Mouse (Mus musculus) brain, embryonic 14.5 days (tissue): ENCODE measurements at regions not wholly inside any gene's neighbourhood (a gene's known extent, or its start where the extent isn't known, plus 50 kb on each side); places are given as distances from the start of the nearest gene placed in this dataset.
A peak's percentile ranks its signal among the peaks of the same experiment; 100 is the strongest.

Source experiments
- DNase-seq: peaks from one replicate; pipeline ENCODE4 v3.0.0-alpha.2; 2011; ENCODE audit warnings: low read depth
- CTCF ChIP-seq: fragments of 200-500 bp; IDR thresholded peaks from 2 replicates; pipeline ENCODE4 v1.5.1; 2012; ENCODE audit warnings: inconsistent platforms, mild to moderate bottlenecking, moderate library complexity, borderline replicate concordance; ENCODE audit not compliant: insufficient read depth, insufficient read length; ENCODE audit errors: extremely low read depth
- POLR2A ChIP-seq: fragments of 200-500 bp; IDR thresholded peaks from 2 replicates; pipeline ENCODE4 v1.6.1; 2012; ENCODE audit warnings: mild to moderate bottlenecking, inconsistent platforms, borderline replicate concordance; ENCODE audit not compliant: poor library complexity, insufficient read depth, insufficient read length, severe bottlenecking; ENCODE audit errors: extremely low read depth

DNA sequence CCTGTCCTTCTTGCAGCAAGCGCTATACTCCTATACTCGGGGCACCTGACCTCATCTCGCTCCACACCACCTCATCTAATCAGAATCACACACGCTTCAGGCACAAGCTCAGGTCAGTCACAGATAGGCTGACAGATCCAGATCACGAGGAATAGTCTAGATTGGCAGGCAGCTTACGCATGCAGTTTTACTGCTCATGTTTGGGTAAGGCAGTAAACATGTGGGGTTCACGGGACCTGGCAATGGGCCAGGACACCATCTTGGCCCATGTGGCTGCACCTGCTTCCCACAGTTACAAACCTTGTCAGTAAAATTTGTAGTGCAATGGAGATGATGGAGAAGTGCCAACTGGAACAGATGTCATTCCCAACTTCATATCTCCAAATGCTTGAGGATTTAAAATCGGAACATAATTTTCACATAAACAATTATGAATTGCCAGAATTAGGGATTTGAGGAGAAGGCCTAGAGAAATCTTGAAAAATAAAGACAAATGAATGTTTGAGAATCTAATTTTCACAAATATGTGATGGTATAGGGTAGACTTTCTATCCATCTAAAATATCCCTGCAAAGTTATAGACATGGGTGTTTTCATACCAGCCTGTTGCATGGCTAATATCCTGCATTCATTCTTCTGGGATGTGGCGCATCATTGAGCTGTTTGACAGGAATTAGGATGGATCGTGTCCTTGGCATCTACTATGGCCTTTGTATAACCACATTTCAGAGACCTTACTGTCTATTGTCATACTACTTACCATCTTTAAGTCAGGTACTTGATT lies 111.5 kb upstream of the 2610001J05Rik start:
- TF ChIP-seq POLR2A (no peak), CTCF (no peak)
- DNase-seq: peak; percentile 92

DNA sequence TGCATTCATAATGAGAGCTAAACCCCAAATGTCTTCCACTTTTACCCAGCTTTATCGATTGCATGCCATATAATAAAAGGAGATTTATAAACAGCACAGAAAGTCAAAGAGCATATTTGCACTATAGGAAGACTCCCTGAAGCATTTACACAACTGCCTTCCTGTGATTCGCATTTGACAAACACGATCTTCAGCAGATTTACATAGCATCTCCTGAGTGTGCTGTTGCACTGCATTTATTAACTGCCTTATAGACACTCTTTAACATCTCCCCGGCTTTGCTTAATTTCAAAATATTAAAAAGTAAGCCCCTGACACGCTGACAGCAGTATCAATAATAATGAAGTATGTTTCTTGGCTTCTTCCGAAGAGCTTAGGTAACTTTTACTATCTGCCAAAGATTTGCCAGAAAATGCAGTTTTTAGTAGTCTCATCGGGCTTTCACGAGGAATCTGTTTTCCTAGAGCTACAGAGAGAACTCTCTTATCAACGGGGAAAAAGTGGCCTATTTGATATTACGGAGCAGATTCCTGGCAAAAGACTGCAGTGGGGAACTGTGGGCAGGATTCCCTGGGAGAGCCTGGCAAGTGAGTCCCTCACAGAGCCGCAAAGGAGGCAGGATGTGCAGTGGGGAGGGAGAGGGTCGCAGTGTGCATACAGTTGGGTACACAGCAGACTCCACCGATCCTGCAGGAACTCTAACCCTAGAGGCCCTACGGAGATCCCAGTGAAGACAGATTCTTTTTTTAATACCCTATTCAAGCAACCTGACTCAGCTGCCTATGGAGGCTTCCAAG lies 103.6 kb upstream of the 2610001J05Rik start:
- peak; percentile 23 for DNase-seq
- TF ChIP-seq POLR2A: no peak
- no peak for TF ChIP-seq CTCF

DNA sequence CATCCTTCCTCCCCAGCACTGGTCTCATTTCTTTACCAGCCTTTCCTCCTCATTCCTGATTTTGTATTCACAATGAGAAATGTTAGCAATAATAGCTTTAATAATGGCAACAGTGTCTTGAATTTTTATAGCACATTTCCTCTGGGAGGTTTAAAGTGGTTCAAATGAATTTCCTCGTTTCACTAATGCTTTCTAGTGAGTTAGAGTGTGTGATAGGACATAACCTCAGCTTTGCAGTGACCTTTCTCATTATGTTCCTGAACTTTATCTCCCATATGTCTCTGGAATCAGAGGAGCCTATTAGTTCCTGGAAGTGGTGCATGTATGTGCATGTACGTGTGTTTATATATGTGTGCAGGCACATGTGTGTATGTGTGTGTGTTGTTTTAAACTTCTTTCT lies 93.2 kb upstream of the 2610001J05Rik start:
- TF ChIP-seq CTCF (no peak), POLR2A (no peak)

DNA sequence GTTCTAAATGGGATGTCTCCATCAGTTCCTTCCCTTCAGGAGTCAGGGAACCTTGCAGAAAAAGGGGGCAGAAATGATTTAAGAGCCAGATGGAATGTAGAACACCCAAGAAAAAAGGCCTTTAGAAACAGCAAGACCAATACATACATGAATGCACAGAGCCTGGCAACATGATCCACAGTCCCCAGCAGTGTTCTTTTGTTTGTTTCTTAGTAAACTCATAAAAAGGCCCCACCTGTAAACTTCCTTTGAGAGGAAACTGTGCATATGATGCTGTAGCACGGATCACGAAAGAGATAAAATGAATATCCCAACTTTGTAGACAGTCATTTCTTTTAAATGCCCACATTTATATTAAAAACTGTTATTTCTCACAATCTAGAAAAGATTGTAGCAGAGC lies 92.7 kb upstream of the 2610001J05Rik start:
- no peak for DNase-seq
- TF ChIP-seq CTCF (no peak), POLR2A (no peak)

More for the DNA sequence above, 93.2 kb upstream of the 2610001J05Rik start:
- DNase-seq: peak; percentile 38

DNA sequence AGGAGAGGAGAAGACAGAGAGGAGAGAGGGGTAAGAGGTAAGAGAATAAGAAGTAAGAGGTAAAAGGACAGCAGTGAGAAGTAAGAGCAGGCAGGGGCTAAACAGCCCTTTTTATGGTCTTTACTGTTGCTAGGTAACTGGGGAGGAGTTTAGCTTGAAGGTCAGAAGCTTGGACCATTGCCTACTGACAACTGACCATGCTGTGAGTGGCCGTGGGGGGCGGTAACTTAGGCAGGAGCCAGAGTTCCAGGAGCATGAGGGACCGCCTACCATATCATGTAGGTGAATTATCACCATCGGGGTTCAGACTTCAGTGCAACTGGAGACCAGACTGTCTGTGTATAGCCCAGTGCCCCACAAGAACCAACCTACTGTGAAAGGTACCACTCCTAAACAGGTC lies 78.3 kb upstream of the 2610001J05Rik start:
- no peak for DNase-seq
- TF ChIP-seq POLR2A (no peak), CTCF (no peak)

DNA sequence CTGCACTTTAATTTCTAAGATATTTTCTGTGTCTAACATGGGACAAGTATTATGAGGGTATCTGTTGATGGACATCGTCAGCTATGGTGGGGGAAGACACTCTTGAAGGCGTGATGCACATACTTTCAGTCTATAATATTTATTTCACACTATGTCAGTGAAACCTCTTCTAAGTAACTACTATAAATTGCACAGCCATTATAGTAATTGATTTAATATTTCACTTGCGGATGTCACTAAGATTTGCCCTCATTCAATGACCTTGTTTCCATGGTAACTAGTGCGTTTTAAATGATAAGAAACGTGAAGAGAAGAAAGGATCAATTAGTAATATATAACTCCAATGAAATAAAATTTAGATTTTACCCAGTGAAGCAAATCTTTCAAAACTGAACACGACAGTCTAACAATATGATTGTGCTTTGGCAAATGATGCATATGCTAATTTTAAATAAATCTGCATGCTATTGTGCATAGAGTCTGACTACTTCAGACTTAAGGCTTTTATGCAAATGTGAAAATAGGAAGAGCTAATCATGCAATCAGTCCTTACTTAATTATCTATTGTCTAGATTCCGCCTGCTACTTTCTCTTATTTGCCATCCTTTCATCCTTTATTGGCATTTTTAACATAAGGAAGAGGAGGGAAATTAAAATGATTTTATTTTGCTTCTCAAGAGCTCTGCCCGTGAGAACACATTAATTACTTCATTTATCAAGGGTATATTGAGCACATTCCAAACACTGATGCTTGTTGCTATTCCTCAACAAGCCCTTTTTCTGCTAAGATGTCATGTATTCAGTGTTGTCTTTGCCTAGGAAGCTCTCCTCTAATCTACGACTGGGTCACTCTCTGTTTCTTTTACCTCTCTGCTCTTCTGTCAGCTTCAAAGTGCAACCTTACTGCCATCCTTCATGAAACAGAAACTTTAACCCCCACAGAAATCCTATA lies 49.8 kb upstream of the 2610001J05Rik start:
- DNase-seq: peak; percentile 69
- TF ChIP-seq POLR2A (no peak), CTCF (no peak)
